Mouse (Mus musculus) kidney, adult 8-10 months (tissue): ENCODE measurements around the gene Sel1l3.

ENCODE experiments used
- DNase-seq, 2 experiments: peaks; one replicate each; pipeline ENCODE4 v3.0.0; 2022

Sel1l3 gene

GRCm38 (mm10) chr5:53213711-53214352 lies at the start of gene Sel1l3:
Sel1l3 (minus strand) TSS chr5:53213927.
- peak; percentile 47 to 65 for DNase-seq

- DNase-seq, result no peak
These were observed 48.3 kb upstream of the Sel1l3 start for GRCm38 (mm10) chr5:53261999-53262398.

GRCm38 (mm10) chr5:53259894-53260293 lies 46.2 kb upstream of the Sel1l3 start:
- no peak for DNase-seq

DNA sequence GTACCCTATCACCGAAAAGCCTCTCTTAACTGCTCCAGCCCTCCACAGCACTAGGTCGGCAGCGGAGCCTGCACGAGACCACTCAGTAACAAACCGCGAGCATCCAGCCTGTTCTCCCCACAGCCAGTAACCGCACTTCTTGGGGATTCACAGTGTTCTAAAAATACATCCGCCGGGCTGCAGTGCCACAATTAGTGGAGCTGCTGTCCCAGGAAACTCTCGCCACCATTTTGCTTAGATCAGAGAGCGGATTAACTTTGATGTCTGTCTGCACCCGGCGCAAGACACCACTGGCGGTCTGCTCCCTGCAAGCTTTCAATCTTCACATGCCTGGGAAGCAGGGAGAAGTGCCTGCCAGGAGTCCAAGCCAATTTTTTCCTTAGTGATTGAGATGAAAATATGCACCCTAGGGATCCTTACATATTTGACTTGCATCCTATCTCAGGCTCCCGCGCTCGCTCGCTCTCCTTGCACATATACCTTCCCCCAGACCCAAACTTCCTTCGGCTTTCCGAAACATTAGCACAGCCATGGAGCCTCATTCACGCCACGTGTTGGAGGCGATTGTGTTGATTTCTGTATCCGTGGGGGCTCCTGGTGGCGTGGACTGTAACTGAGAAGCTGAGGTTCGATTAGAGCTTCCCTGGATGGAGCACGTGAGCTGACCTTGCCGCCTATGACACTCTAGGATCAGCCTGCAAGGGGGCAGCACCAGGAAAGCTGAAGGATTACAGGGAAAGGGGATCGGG lies 44.5 kb upstream of the Sel1l3 start:
- DNase-seq, result no peak

DNA sequence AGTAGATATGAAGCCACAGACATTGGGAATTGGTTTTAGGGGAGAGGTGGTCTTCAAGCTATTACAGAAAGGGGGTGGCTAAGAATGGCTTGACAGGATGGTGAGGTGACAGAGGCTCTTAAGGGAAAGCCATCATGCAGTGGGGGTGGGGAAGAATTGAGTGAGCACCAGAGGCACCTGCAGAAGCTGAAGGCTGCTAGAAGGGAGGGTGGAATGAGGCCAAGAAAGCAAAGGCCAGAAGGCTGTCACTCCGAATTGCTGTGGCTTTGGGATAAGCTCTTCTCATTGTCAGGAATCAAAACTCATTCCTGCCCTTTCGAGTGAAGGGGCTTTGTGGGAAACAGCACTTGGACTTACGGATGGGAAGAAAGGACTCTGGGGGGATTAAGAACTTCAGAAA lies 41.1 kb upstream of the Sel1l3 start:
- DNase-seq, result no peak

DNA sequence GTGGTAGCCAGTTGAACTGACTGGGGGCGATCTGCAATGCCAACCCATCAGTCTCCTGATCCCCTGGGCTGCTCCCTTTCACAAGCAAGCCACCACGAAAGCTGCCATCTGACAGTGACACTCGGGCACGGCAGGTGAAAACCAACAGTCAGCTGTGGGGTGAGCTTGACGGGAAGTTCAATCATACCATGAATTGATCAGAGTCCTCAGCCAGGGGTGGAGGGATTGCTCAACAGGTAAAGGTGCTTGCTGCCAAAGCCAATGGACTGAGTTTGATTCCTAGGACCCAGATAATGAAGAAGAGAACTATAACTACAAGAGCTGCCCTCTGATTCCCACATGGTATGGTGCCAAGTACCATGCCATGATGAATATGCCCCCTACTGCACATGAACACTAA lies 40.4 kb upstream of the Sel1l3 start:
- DNase-seq, result no peak

DNA sequence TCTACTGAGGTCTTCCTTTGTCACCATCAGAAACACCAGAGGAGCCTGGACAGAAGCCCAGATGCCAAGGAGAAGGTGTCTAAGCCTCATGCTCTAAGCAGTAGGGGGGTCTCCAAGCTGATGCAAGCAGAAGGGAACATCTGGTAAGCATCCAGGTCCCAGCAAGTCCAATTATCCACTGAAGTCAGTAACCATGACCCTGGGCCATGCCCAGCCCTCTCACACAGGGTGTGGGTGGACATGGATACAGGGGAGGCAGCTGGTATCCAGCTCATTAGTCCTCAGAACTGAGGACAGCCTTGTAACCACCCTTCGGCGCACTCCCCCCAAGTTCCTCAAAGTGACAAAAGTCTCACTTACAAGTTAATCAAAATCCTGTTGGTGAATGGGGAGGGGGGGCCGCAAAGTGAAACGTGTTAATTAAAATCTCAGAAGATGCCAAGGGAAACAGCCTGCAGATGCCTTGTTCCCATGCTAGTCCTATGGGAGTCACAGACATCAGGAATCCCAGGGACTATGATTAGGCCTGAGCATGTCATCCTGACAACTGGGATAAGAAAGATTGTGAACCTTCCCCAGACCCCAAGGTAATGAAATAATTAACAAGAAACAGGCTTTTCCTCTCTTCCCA lies 35.8 kb upstream of the Sel1l3 start:
- DNase-seq, result no peak

- DNase-seq, result no peak
These were observed 34.8 kb upstream of the Sel1l3 start for GRCm38 (mm10) chr5:53248499-53248898.

DNA sequence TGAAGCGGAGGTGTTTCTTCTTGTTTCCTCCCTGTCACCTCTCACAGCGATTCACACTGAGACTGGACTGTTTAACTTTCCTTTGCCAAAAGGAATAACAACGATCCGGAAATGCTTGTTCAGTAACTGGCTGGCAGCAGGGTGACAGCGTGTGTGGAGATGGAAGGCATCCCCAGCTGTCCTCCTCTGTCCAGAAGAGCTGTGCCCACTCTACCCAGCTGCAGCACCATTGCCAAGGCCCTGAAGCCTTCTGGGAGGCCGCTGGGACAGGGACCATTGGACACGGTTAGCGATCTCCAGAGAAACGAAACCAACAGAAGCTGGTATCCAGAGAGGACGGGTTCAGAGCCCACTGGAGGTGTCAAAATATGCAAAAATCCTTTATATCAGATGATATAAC lies 30.2 kb upstream of the Sel1l3 start:
- no peak for DNase-seq

DNA sequence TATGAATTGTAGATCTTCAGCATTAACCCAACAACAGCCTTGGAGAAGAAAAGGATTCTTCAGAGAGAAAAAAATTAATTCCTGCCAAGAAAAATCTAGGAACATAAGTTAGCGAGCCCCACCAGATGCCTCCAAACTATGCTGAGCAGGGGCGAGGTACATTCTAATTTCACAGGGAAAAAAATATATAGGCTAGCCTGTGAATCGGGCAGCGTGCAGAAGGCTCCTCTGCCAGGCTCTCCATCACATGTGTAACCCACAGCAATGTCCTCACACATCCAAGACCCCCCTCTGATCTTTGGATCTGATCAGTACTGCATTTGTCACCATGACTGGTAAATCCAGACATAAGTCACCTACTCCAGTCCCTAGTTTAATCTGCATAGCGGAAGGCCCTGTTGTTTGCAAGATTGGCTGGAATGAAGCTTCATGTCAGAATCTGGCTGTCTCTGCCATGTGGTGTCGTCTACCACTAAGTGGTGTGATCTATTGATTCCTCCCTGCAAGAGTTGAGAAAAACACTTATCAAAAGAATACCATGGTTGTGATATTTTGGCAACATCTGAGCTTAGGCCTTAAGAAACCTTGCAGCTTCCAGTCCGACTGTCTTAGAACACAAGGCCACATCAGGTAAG lies 29.3 kb upstream of the Sel1l3 start:
- no peak for DNase-seq

GRCm38 (mm10) chr5:53241963-53242362 lies 28.2 kb upstream of the Sel1l3 start:
- DNase-seq, result no peak

- no peak for DNase-seq
These were observed 27.4 kb upstream of the Sel1l3 start for GRCm38 (mm10) chr5:53241109-53241508.

- no peak for DNase-seq
These were observed 26.2 kb upstream of the Sel1l3 start for GRCm38 (mm10) chr5:53239831-53240440.

- no peak for DNase-seq
These were observed 25.5 kb upstream of the Sel1l3 start for GRCm38 (mm10) chr5:53239189-53239588.

DNA sequence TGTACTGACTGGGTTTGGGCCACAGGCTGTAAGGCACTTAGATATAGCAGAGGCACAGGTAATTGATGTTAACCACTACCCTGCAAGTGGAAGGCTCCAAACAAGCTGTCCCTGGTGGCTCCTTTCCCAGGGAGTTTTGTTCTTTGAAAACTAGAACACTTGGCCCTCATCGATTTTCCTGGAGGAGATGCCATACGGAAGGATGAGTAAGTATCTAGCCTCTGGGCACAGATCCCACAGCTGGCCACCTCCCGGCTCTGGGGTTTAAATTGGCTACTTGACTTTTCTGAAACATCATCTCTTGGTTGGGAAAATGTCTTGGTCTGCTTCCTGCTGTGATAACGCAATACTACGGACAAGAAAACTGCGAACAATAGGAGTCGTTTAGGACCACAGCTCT lies 25.0 kb upstream of the Sel1l3 start:
- no peak for DNase-seq

- DNase-seq, result no peak
These were observed 23.0 kb upstream of the Sel1l3 start for GRCm38 (mm10) chr5:53236749-53237148.

DNA sequence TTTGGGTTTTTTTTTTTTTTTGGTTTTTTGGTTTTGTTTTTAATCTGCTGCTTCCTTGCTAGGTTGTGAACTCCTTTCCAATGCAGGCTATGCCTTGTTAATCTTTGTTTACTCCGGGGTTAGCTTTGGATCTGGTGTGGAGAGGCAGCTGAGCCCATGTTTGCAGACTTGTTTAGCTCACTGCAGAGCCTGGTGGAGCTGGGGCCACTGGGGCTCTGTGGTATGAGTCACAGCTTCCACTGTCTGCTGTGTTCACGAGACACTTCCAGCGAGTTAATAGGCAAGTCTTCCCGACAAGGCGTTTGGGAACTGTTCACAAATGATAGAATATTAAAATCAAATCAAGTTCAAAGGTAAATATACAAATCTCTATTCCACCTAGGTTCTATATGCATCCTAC lies 22.4 kb upstream of the Sel1l3 start:
- no peak for DNase-seq

- DNase-seq, result no peak
These were observed 21.8 kb upstream of the Sel1l3 start for GRCm38 (mm10) chr5:53235551-53235950.

DNA sequence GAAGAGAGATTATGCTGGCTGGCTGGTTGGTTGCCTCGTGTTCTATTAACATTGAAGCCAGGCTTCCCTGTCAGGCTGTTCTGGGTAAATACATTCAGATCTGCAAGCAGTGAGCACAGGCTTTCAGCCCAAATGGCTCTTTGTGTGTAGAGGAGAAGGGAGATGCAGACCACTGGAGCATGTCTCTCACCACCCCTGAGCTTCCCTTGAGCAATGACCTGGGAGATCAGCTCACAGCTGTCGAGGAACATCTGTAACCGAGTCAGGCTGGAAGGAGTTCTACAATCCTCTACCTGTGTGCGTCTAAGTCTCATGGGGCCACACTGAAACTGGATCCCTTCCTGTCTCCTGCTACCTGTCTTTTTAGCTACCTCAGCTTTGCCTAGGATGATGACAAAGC lies 16.8 kb upstream of the Sel1l3 start:
- DNase-seq, result no peak

DNA sequence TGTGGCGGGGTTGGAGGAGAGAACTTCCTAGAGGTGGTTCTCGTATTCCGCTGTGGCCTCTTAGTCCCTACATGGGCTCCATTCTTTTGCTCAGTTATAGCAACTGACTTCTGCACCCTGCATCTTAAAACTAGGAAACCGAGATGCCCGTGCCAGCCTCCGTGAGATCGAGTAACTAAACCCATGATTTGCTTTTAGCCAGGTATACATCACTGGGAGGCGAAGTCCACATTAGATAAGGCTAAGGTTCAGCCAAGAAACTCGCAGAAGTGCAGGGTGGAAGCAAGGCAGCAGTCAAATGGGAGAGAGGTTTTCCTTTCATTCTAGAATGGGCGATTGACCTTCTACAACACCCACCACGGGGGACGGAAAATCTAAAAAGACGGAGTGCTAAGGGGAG lies 11.7 kb upstream of the Sel1l3 start:
- DNase-seq, result no peak

DNA sequence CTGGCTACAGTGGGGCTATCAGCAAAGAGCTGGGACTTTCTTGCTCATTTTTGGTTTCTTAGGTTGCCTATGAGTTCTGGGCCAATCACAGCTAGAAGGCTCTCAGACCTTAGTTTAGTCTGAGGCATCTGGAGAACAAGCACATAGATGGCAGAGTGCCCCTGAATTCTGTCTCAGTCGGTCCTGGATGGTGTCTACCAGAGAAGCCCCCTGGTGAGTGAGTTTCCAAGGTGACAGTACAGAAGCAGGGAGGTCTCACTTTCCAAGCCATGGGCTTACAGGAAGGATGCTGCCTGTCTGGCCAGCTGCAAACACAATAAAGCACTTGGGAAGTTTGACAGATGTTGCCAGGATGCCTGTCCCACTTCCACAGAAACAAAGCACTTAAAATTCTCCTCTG lies 1.1 kb upstream of the Sel1l3 start:
- no peak for DNase-seq

DNA sequence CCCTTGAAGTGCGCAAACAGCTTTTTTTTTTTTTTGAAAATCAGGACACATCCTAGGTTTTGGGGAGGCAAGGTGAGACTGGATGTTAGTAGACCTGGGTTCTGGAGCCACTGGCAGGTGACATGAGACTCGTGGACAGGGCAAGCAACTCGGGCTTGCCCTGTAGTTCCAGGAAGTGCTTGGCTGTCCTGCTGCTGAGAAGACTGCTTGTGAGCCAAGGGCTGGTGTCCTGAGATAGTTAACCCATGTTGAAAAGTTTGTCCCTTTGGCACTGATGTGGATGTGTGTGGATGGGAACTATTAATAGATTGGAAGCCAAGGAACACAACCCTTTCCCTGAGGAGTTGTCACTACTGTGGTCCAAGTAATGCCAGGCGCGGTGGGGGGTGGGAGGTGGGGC lies 635 bp upstream of the Sel1l3 start:
- DNase-seq, result no peak
